Mouse (Mus musculus) midbrain, embryonic 10.5 days (tissue): ENCODE measurements around the gene Sptlc3. TPM values are rescaled to one million over a fixed set of nuclear protein-coding genes. Genes with fewer than 3 reads are reported as not detected.

ENCODE experiments used
- DNase-seq: peaks from one replicate; pipeline ENCODE4 v3.0.0-alpha.2; 2017; ENCODE audit warnings: low spot score
- H3K27ac ChIP-seq: fragments of 300-500 bp; sonication (generic); replicated peaks from 2 replicates; pipeline ENCODE4 v1.5.1; 2016; ENCODE audit warnings: mild to moderate bottlenecking
- H3K27me3 ChIP-seq: fragments of 300-500 bp; sonication (generic); 2 replicates; pipeline ENCODE4 v1.6.1; 2016; ENCODE audit warnings: low read depth, mild to moderate bottlenecking; ENCODE audit not compliant: poor library complexity, severe bottlenecking
- H3K36me3 ChIP-seq: fragments of 300-500 bp; sonication (generic); 2 replicates; pipeline ENCODE4 v1.6.1; 2016; ENCODE audit warnings: mild to moderate bottlenecking, moderate library complexity
- H3K4me1 ChIP-seq: fragments of 300-500 bp; sonication (generic); 2 replicates; pipeline ENCODE4 v1.6.1; 2016
- H3K4me3 ChIP-seq: fragments of 300-500 bp; sonication (generic); 2 replicates; pipeline ENCODE4 v1.5.1; 2016; ENCODE audit warnings: mild to moderate bottlenecking, moderate library complexity
- H3K9me3 ChIP-seq: fragments of 300-500 bp; sonication (generic); replicated peaks from 2 replicates; pipeline ENCODE4 v1.6.1; 2016; ENCODE audit warnings: mild to moderate bottlenecking
- WGBS: fragments of 180-500 bp; shearing (Covaris S2); methylation state at CpG from one replicate; pipeline ENCODE4 v1.1.7; 2016; 5-methylcytosine and 5-hydroxymethylcytosine counted together
- polyA plus RNA-seq: library from polyadenylated mRNA; unstranded; fragments of >200 nt; fragmentation: Nextera tagmentation; extraction: Ambion mirVana; gene quantifications from 2 replicates; pipeline ENCODE4 v1.2.1, GENCODE M21; 2016

The Sptlc3 gene
- polyA plus RNA-seq, 1 experiment from 2014 or later: not detected

DNA sequence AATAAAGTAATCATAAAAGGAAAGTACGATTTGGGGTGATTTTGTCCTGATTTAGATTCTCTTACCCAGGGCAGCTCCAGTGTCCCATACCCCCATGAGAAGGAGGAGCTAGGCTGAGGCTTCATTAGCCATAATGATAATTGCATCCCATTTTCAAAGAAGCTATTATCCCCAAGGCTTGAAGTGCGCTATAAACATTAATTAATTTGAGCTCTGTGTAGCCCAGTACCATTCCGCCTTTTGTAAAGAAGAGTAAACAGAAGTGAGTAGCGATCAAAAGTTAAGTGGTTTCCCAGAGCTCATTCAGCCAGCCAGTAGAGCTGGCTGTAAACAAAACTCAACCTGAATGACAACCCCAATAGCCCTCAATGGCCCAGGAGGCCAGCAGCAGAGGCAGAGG, 163.0 kb downstream of the Sptlc3 start:
- Histone ChIP-seq H3K4me1 (peaks cover 4% of the 10 kb centered on the region; the same call in 1 of the 2 replicates), H3K4me3 (no peak overlapping the region), H3K27ac (no peak overlapping the region), H3K27me3 (peaks cover 10% of the 10 kb centered on the region; the same call in 1 of the 2 replicates), H3K9me3 (no peaks in the 10 kb centered on the region), H3K36me3 (no peaks in the 10 kb centered on the region)
- 70% methylated on average over 4 of the region's 4 CpGs for WGBS
- no peak for DNase-seq

DNA sequence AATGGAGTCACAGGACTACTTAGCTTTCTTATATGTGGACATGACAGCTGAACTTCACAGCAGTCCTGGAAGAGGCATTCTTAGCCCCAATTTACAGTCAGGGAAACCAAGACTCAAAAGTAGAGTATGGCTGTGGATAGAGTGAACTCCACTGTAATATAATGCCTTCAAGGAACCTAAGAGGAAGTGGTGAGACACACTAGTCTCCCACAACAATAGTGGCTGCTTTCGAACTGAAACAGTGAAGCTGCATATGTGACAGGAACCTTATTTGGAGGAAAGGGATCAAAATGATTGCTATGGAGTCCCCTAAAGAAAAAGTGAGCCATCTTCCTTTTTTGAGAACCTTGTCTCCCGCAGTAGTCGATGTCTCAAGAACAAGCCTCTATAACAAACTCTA, 178.1 kb downstream of the Sptlc3 start:
- no peak overlapping the region for H3K4me3 ChIP-seq
- no peaks in the 10 kb centered on the region for H3K9me3 ChIP-seq
- DNase-seq: no peak
- H3K27ac ChIP-seq: no peak overlapping the region
- WGBS: 93% methylated on average over 3 of the region's 3 CpGs
- H3K4me1 ChIP-seq: peaks cover 12% of the 10 kb centered on the region
- no peaks in the 10 kb centered on the region for H3K36me3 ChIP-seq
- H3K27me3 ChIP-seq: peaks cover 26% of the 10 kb centered on the region

DNA sequence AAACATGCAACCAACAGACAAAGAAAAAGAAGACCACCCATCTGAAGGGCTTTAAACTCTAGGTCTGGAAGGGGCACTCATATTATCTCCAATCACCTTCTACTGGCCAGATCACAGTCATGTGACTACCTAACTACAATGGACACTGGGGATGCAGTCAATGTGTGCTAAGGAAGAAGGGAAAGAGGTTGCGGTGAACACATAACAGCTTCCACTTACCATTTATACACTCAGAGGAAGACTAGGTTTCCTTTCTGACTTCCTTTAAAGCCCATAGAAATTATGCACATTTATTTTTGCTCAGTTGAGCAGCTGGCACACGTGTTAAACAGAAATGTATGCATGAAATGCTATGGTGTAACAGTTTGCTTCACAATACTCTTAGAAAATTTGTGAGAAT, 178.7 kb downstream of the Sptlc3 start:
- no peaks in the 10 kb centered on the region for H3K36me3 ChIP-seq
- H3K27me3 ChIP-seq: peaks cover 27% of the 10 kb centered on the region
- no peak overlapping the region for H3K4me3 ChIP-seq
- no peaks in the 10 kb centered on the region for H3K9me3 ChIP-seq
- no peak overlapping the region for H3K27ac ChIP-seq
- WGBS: 75% methylated on average over 2 of the region's 2 CpGs
- DNase-seq: no peak
- H3K4me1 ChIP-seq: peaks cover 16% of the 10 kb centered on the region

DNA sequence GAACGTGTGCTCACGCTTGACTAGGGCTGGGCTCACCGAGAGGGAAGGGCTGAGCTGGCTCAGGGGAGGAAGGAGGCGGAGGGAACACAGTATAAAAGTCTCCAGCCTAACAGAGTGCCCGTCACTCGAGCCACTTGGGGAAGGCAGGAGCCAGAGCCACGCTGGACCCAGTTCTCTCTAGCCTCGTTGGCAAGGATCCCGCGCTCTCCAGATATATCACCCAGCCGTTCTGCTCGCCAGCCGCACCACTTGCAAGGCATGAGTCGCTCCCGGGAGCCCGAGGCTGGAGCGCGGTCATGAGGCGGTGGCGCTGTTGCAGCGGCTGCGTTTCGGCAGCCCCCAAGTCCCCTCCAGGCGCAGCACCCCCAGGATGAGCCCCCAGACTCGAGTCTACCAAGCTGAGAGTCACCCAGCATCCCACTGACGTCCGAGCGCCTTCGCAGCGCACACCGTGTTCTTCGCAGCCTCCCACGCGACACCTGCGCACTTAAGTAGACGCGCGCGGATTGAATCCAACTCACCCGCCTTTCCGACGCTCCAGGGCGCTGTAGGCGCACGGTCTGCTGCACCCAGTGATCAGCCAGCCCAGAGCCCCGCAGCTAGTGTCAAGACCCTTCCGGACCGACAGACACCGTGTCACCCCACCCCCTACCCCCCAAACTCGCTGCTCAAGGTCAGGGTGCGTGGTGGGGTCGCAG, 183.5 kb downstream of the Sptlc3 start:
- Histone ChIP-seq H3K4me1 (peaks cover 27% of the 10 kb centered on the region), H3K27ac (peak overlapping the region; percentile 93), H3K36me3 (no peaks in the 10 kb centered on the region), H3K9me3 (no peaks in the 10 kb centered on the region), H3K4me3 (peak overlapping the region; percentile 95), H3K27me3 (peaks cover 50% of the 10 kb centered on the region)
- DNase-seq: peak; percentile 76
- WGBS: under 1% methylated on average over 52 of the region's 52 CpGs

DNA sequence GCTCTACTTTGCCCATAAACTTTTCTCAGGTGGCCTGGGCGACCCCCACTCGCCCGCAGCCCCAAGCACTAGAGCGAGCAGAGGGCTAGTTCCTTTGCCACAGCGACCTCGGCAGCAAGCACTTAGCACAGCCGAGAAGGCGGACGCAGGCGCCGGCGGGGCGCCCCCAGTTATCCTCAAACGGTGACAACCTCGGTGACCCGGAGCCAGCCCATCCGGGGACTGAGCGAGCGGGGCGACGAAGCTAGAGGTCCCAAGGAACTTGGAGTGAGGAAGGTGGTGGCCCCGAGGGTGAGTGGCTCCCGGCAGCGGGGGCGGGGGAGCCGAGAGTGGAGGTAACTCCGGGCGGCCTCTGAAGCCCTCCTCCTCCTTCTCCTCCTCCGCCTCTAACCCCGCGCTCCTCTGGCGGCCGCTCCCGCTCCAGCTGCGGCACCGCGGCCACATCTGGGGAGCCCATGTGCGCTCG, 184.1 kb downstream of the Sptlc3 start, which contains the start of gene Ism1:
Gene Ism1, plus strand, starts transcription at position 370 of the 466 bp plus-strand sequence.
- H3K9me3 ChIP-seq: no peaks in the 10 kb centered on the region

DNA sequence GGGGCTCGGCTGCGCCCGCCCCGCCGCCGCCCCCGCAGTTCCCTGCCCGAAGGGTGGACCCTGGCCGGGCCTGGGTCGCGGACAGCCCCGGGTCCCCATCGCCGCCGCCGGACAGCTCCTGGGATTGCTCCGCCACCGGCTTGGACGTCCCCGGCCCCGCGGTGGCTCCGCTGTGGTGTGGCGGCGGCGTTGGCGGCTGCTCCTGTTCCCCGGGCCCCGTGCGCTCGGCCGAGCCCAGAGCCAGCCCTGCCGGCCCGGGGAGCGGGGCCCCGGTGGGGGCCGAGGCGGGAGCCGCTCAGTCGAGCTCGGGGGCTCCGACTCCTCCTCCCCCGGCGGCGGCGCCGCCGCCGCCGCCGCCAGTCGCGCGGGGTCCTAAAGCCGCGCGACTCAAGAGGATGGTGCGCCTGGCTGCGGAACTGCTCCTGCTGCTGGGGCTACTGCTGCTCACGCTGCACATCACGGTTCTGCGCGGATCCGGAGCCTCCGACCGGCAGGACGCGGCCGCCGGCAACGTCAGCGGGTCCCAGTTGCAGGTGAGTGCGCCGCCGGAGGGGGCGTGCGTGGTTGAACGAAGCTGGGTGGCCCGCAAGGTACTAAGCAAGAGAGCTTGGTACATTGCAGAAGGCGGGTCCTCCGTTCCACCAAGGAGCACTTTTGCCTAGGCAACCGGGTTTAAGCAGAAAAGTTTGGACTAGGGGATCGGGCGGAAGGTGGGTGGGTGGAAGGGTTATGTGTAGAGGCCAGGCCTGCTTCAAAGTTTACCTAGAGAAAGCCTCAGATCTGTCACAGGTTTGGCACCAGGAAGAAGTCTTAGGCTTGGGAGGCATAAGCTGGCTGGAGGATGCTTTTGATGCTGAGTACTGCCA, 184.8 kb downstream of the Sptlc3 start:
- WGBS: under 1% methylated on average over 79 of the region's 84 CpGs

More for the DNA sequence above, 184.1 kb downstream of the Sptlc3 start, which contains the start of gene Ism1:
- Histone ChIP-seq H3K4me1 (peaks cover 27% of the 10 kb centered on the region), H3K27me3 (peaks cover 50% of the 10 kb centered on the region), H3K27ac (peak within 1 kb of the TSS; percentile 93), H3K36me3 (no peaks in the 10 kb centered on the region), H3K4me3 (peak within 1 kb of the TSS; percentile 95)
- whole genome bisulfite sequencing: under 1% methylated on average over 38 of the region's 39 CpGs
- DNase-seq: peak; percentile 79

DNA sequence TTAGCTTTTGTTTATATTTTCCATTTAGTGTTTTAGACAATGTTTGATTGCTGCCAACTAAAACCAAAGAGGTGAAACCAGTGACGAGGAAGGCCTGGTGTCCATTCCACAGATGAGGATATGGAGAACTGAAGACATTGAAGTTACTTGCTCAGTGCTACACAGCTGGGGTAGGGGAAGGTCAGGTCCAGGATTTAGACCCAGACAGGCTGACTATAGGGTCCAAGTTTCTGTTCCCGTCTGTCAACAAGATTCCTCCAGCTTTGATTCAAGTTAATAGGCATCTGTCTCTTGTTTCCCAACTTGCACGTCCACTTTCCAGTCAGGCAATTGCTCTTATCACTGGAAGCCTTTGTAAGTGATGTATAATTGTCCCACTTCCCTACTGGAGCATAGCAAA, 188.8 kb downstream of the Sptlc3 start:
- Histone ChIP-seq H3K36me3 (no peaks in the 10 kb centered on the region), H3K9me3 (no peaks in the 10 kb centered on the region), H3K4me1 (peaks cover 11% of the 10 kb centered on the region), H3K27ac (no peak overlapping the region), H3K27me3 (peaks cover 23% of the 10 kb centered on the region), H3K4me3 (no peak overlapping the region)
- no peak for DNase-seq
- 73% methylated on average over 3 of the region's 3 CpGs for WGBS

More for the DNA sequence above, 184.8 kb downstream of the Sptlc3 start:
- peak; percentile 80 for DNase-seq
- Histone ChIP-seq H3K4me1 (peaks cover 27% of the 10 kb centered on the region), H3K27me3 (peaks cover 50% of the 10 kb centered on the region), H3K27ac (peak overlapping the region; percentile 93), H3K9me3 (no peaks in the 10 kb centered on the region), H3K4me3 (peak overlapping the region; percentile 95), H3K36me3 (no peaks in the 10 kb centered on the region)

Other genes with a start within 250 kb of the Sptlc3 start
- 0.85 and 0.87 TPM in 2 replicates for gene Ism1, start 184.3 kb downstream of the Sptlc3 start, polyA plus RNA-seq